Mouse (Mus musculus) myocyte (in vitro differentiated cells): ENCODE data around the gene Hist1h2ae. TPM values are rescaled to one million over a fixed set of nuclear protein-coding genes. Genes with fewer than 3 reads are reported as not detected.

ENCODE experiments used
- H3K27me3 ChIP-seq: one replicate; pipeline ENCODE4 v1.6.1; 2011; ENCODE audit not compliant: control insufficient read depth, insufficient read depth, insufficient read length
- H3K36me3 ChIP-seq: one replicate; pipeline ENCODE4 v1.6.1; 2011; ENCODE audit not compliant: control insufficient read depth, insufficient read depth
- H3K4me2 ChIP-seq: one replicate; pipeline ENCODE4 v1.6.1; 2011; ENCODE audit warnings: low read depth, control low read depth
- H3K4me3 ChIP-seq: one replicate; pipeline ENCODE4 v1.5.1; 2011; ENCODE audit warnings: mild to moderate bottlenecking, control low read depth, moderate library complexity
- H3K79me2 ChIP-seq: one replicate; pipeline ENCODE4 v1.6.1; 2011; ENCODE audit not compliant: control insufficient read depth, insufficient read depth
- H3ac ChIP-seq: one replicate; pipeline ENCODE4 v1.6.1; 2011; ENCODE audit not compliant: control insufficient read depth, insufficient read length
- CEBPB ChIP-seq: IDR thresholded peaks from 2 replicates; pipeline ENCODE4 v1.6.1; 2011; ENCODE audit warnings: mild to moderate bottlenecking, moderate library complexity; ENCODE audit not compliant: poor library complexity, insufficient read depth, severe bottlenecking
- E2F4 ChIP-seq: IDR thresholded peaks from one replicate; pipeline ENCODE4 v1.6.1; 2011; ENCODE audit warnings: mild to moderate bottlenecking, control low read depth, moderate library complexity; ENCODE audit not compliant: insufficient read depth
- MAX ChIP-seq: IDR thresholded peaks from one replicate; pipeline ENCODE4 v1.6.1; 2011; ENCODE audit warnings: low read depth, mild to moderate bottlenecking, control low read depth
- MYOD1 ChIP-seq, 3 experiments: IDR thresholded peaks; one replicate each; pipeline ENCODE4 v1.6.1; 2011; ENCODE audit warnings: control low read depth in 2 of 3, low read depth in 2 of 3, mild to moderate bottlenecking in 2 of 3, moderate library complexity in 1 of 3; ENCODE audit not compliant: insufficient read length in 2 of 3, control insufficient read depth in 1 of 3
- MYOG ChIP-seq, 3 experiments: IDR thresholded peaks; one replicate each; pipeline ENCODE4 v1.6.1; 2011; ENCODE audit warnings: control low read depth in 2 of 3, low read depth in 2 of 3, mild to moderate bottlenecking in 2 of 3; ENCODE audit not compliant: insufficient read length in 2 of 3, control insufficient read depth in 1 of 3, insufficient read depth in 1 of 3
- POLR2A ChIP-seq: IDR thresholded peaks from one replicate; pipeline ENCODE4 v1.6.1; 2011; ENCODE audit warnings: low read depth, mild to moderate bottlenecking, control low read depth, moderate library complexity; ENCODE audit not compliant: insufficient read length
- POLR2AphosphoS2 ChIP-seq: IDR thresholded peaks from one replicate; pipeline ENCODE4 v1.6.1; 2011; ENCODE audit warnings: low read depth, control low read depth; ENCODE audit not compliant: insufficient read length
- REST ChIP-seq: IDR thresholded peaks from one replicate; pipeline ENCODE4 v1.6.1; 2011; ENCODE audit warnings: mild to moderate bottlenecking, control low read depth, moderate library complexity; ENCODE audit not compliant: insufficient read depth, insufficient read length
- SRF ChIP-seq: IDR thresholded peaks from one replicate; pipeline ENCODE4 v1.6.1; 2011; ENCODE audit warnings: low read depth; ENCODE audit not compliant: control insufficient read depth, insufficient read length
- TCF12 ChIP-seq: IDR thresholded peaks from one replicate; pipeline ENCODE4 v1.6.1; 2011; ENCODE audit warnings: mild to moderate bottlenecking, control low read depth; ENCODE audit not compliant: poor library complexity, insufficient read depth, severe bottlenecking
- TCF3 ChIP-seq: IDR thresholded peaks from one replicate; pipeline ENCODE4 v1.6.1; 2011; ENCODE audit warnings: low read depth, control low read depth; ENCODE audit not compliant: insufficient read length
- USF1 ChIP-seq: IDR thresholded peaks from one replicate; pipeline ENCODE4 v1.6.1; 2011; ENCODE audit warnings: low read depth, mild to moderate bottlenecking, control low read depth, moderate library complexity
- polyA plus RNA-seq: library from polyadenylated mRNA; unstranded; fragments of >200 nt; fragmentation: generic; extraction: Trizol; gene quantifications from one replicate; pipeline ENCODE4 v1.2.1, GENCODE M21; 2012; ENCODE audit warnings: missing spikeins

Gene Hist1h2ae
- polyA plus RNA-seq, 1 experiment = 4.5 TPM

- TF ChIP-seq TCF12 (no peak), SRF (no peak), MYOD1 (IDR thresholded peaks at IDR 0.05; ENCODE audit: control insufficient read depth in 1 of 3, insufficient read length in 2 of 3, low read depth in 2 of 3) (no peak), POLR2AphosphoS2 (no peak), CEBPB (no peak), MAX (no peak), E2F4 (no peak), MYOG (IDR thresholded peaks at IDR 0.05; ENCODE audit: control insufficient read depth in 1 of 3, insufficient read depth in 1 of 3, insufficient read length in 2 of 3, low read depth in 2 of 3) (no peak), POLR2A (no peak), TCF3 (no peak), REST (no peak), USF1 (no peak)
- peak overlapping the region; percentile 41 for H3K4me3 ChIP-seq
- H3K79me2 ChIP-seq = no peaks in the 10 kb centered on the region
- H3K27me3 ChIP-seq = no peaks in the 10 kb centered on the region
- no peaks in the 10 kb centered on the region for H3K36me3 ChIP-seq
- no peak overlapping the region for H3ac ChIP-seq
- peak overlapping the region; percentile 79 for H3K4me2 ChIP-seq
These were observed 38.6 kb downstream of the Hist1h2ae start for GRCm38 (mm10) chr13:23532262-23533075.

- Histone ChIP-seq H3K4me2 (peak within 1 kb of the TSS; percentile 79), H3K27me3 (no peaks in the 10 kb centered on the region), H3ac (no peak within 1 kb of the TSS), H3K36me3 (no peaks in the 10 kb centered on the region), H3K79me2 (no peaks in the 10 kb centered on the region), H3K4me3 (peak within 1 kb of the TSS; percentile 41)
- peak; percentile 3 for TF ChIP-seq E2F4
- TF ChIP-seq TCF3 = no peak
- no peak for TF ChIP-seq USF1
- TF ChIP-seq MAX = no peak
- TF ChIP-seq SRF = peak; percentile 35
- no peak for TF ChIP-seq MYOG (IDR thresholded peaks at IDR 0.05; ENCODE audit: control insufficient read depth in 1 of 3, insufficient read depth in 1 of 3, insufficient read length in 2 of 3, low read depth in 2 of 3)
- no peak for TF ChIP-seq REST
- TF ChIP-seq POLR2A = peak; percentile 98
- no peak for TF ChIP-seq MYOD1 (IDR thresholded peaks at IDR 0.05; ENCODE audit: control insufficient read depth in 1 of 3, insufficient read length in 2 of 3, low read depth in 2 of 3)
- TF ChIP-seq POLR2AphosphoS2 = peak; percentile 100
- no peak for TF ChIP-seq TCF12
- TF ChIP-seq CEBPB = peak; percentile 70
These were observed 39.8 kb downstream of the Hist1h2ae start, which contains the start of gene Hist1h4h for GRCm38 (mm10) chr13:23530901-23531875. Hist1h4h (plus strand) TSS chr13:23531050.

- H3K4me3 ChIP-seq = peak overlapping the region; percentile 41
- no peaks in the 10 kb centered on the region for H3K79me2 ChIP-seq
- no peaks in the 10 kb centered on the region for H3K27me3 ChIP-seq
- TF ChIP-seq POLR2AphosphoS2 (no peak), CEBPB (no peak), E2F4 (peak; percentile 23)
- no peaks in the 10 kb centered on the region for H3K36me3 ChIP-seq
- H3K4me2 ChIP-seq = peak overlapping the region; percentile 79
- no peak overlapping the region for H3ac ChIP-seq
These were observed 40.7 kb downstream of the Hist1h2ae start for GRCm38 (mm10) chr13:23530181-23530900.

GRCm38 (mm10) chr13:23529480-23530165 lies 41.4 kb downstream of the Hist1h2ae start:
- Histone ChIP-seq H3K4me2 (peak overlapping the region; percentile 79), H3K27me3 (no peaks in the 10 kb centered on the region), H3K4me3 (peak overlapping the region; percentile 41), H3K36me3 (no peaks in the 10 kb centered on the region), H3ac (no peak overlapping the region), H3K79me2 (no peaks in the 10 kb centered on the region)
- TF ChIP-seq REST = no peak
- TF ChIP-seq CEBPB = no peak
- TF ChIP-seq POLR2A = no peak
- no peak for TF ChIP-seq TCF3
- no peak for TF ChIP-seq MYOG (IDR thresholded peaks at IDR 0.05; ENCODE audit: control insufficient read depth in 1 of 3, insufficient read depth in 1 of 3, insufficient read length in 2 of 3, low read depth in 2 of 3)
- no peak for TF ChIP-seq SRF
- TF ChIP-seq MYOD1 (IDR thresholded peaks at IDR 0.05; ENCODE audit: control insufficient read depth in 1 of 3, insufficient read length in 2 of 3, low read depth in 2 of 3) = no peak
- TF ChIP-seq E2F4 = no peak
- TF ChIP-seq MAX = no peak
- no peak for TF ChIP-seq USF1
- no peak for TF ChIP-seq TCF12
- no peak for TF ChIP-seq POLR2AphosphoS2
